Mouse (Mus musculus) 3134 (cell line): ENCODE results near the gene Vkorc1.
"Not testable (repeated sequence)": the region's sequence is repeated elsewhere in the genome, so short reads cannot be mapped to it uniquely, and the experiment has no call there.

Experiments used
- DNase-seq: peaks from one replicate; pipeline ENCODE4 v3.0.0-alpha.2; 2011; ENCODE audit warnings: low spot score; ENCODE audit not compliant: insufficient read length; ENCODE audit errors: extremely low read depth

The Vkorc1 gene

GRCm38 (mm10) chr7:127895442-127895841 lies at the start of gene Vkorc1, which contains the start of gene Gm21974:
TSS of gene Vkorc1 (minus strand) at chr7:127895617.
TSS of gene Gm21974 (minus strand) at chr7:127895454.
- peak; percentile 94 for DNase-seq

GRCm38 (mm10) chr7:127944614-127945013 lies 49.2 kb upstream of the Vkorc1 start:
- no peak for DNase-seq

GRCm38 (mm10) chr7:127942097-127942496 lies 46.7 kb upstream of the Vkorc1 start:
- not testable (repeated sequence) for DNase-seq

- peak; percentile 28 for DNase-seq
Measured at GRCm38 (mm10) chr7:127936216-127936884, 40.9 kb upstream of the Vkorc1 start.

GRCm38 (mm10) chr7:127935748-127936159 lies 40.3 kb upstream of the Vkorc1 start:
- DNase-seq = no peak

- DNase-seq = peak; percentile 92
Measured at GRCm38 (mm10) chr7:127935028-127935722, 39.8 kb upstream of the Vkorc1 start.

- no peak for DNase-seq
Measured at GRCm38 (mm10) chr7:127934075-127934474, 38.7 kb upstream of the Vkorc1 start.

GRCm38 (mm10) chr7:127932273-127933031 lies 37.0 kb upstream of the Vkorc1 start:
- DNase-seq = peak; percentile 49

- peak; percentile 72 for DNase-seq
Measured at GRCm38 (mm10) chr7:127931351-127932135, 36.1 kb upstream of the Vkorc1 start.

- no peak for DNase-seq
Measured at GRCm38 (mm10) chr7:127930636-127931035, 35.2 kb upstream of the Vkorc1 start.

GRCm38 (mm10) chr7:127929923-127930322 lies 34.5 kb upstream of the Vkorc1 start, which contains the start of gene Prss8:
TSS of gene Prss8 (minus strand) at chr7:127930104.
- no peak for DNase-seq

- no peak for DNase-seq
Measured at GRCm38 (mm10) chr7:127928596-127928995, 33.2 kb upstream of the Vkorc1 start.

GRCm38 (mm10) chr7:127927726-127928125 lies 32.3 kb upstream of the Vkorc1 start:
- no peak for DNase-seq

- DNase-seq = no peak
Measured at GRCm38 (mm10) chr7:127926846-127927245, 31.4 kb upstream of the Vkorc1 start.

GRCm38 (mm10) chr7:127926066-127926465 lies 30.6 kb upstream of the Vkorc1 start:
- no peak for DNase-seq

- DNase-seq = no peak
Measured at GRCm38 (mm10) chr7:127925252-127925651, 29.8 kb upstream of the Vkorc1 start.

- no peak for DNase-seq
Measured at GRCm38 (mm10) chr7:127923714-127924113, 28.3 kb upstream of the Vkorc1 start.

GRCm38 (mm10) chr7:127922451-127923275 lies 27.2 kb upstream of the Vkorc1 start:
- DNase-seq = no peak

- no peak for DNase-seq
Measured at GRCm38 (mm10) chr7:127921516-127921915, 26.1 kb upstream of the Vkorc1 start.

GRCm38 (mm10) chr7:127919290-127919689 lies 23.9 kb upstream of the Vkorc1 start:
- no peak for DNase-seq
